Mouse (Mus musculus) induced T-regulatory cell, adult 2 months (primary cell): ENCODE results near the gene Atp10a.

Experiments
- DNase-seq: peaks from one replicate; pipeline ENCODE4 v3.0.0-alpha.2; 2012; ENCODE audit warnings: low read depth

The Atp10a gene

DNA sequence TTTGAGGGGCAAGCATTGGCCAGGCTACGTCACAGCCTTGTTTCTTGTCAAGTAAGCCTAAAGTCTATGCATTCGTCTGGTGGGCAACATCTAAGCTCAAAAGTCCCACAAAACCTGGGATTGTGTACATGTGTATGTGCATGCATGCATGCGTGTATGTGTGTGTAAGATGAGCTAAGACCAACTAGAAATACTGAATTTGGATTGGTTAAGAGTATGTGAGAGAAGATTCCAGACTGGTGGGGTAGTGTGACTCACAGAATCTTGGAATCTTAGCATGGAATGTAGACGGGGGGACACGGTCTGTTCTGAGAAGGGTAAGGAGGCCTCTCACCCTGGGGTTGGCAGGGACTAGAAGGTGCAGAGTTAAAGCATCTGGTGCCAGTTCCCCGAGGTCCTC is at the start of gene Atp10a:
Gene Atp10a, plus strand, starts transcription at position 301 of the 400 bp plus-strand sequence.
- no peak for DNase-seq

DNA sequence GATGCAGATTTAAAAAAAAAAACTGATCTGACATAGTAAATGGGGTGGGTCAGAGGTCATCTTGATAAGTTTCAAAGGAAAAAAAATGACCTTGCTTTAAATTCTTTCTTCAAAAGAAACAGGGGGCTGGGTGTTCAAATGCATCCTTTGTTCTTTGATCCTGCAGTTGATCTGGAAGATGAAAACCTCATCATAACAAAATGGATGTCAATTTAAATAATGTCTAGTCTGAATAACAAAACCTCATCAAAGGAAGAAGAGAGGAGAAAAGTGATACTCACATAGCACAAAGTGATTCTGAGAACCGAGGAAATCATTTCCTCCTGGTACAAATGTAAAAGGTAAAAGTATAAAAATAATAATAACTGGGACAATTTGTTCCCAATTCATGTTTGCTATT is 37.9 kb upstream of the Atp10a start:
- DNase-seq = no peak

DNA sequence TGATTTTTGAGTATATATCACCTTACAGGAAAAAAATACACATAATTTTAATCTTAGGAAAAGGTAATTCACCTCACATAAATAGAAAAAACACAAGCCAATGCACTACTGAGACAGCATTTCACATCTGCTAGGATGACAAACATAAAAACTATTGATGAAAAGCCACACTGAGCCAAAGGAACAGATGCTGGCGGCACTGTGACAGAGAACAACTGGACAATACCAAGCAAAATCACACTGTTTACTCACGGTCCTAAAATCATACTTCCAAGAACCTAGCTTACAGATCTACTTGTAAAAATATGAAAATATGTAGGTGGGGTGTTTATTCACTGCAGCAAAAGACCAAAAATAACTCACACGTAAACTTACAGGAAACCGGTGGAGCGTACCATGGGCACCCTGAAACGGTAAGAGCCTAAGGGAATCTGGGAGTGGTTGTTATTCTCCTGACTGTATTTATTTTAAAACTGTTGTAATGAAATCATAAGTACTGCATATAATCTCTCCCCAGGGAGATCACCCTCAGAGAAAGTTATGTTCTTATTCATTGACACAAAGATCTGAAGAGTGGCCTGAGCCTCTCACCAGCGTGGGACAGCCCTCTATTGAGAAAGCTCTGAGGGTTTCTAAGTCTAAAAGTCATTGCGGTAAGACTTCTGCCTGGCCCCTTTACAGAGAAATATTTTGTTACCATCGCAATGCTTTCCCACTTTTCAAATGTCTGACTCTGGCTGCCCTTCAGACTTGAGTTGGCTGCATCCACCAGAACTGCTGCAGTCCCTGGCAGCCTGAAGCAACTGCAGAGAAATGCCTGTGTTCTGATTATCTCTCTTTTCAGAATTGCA is 29.4 kb upstream of the Atp10a start:
- peak; percentile 25 for DNase-seq

DNA sequence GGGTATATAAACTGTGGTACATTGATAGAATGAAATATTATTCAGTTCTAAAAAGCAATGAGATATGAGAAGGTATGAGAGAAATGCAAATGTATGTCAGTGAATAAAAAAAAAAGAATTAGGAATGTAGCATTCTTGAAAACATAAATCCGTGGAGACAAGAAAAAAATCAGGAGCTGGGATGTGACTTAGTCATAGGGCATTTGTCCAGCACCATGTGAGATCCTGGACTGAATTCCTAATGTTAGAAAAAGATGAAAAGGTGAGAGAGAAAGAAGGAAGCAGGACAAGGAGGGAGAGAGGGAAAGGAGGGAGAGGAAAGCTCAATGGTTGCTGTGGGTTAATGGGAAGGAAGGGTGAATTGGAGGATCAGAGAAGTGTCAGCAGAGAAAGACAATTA is 28.6 kb upstream of the Atp10a start:
- no peak for DNase-seq

DNA sequence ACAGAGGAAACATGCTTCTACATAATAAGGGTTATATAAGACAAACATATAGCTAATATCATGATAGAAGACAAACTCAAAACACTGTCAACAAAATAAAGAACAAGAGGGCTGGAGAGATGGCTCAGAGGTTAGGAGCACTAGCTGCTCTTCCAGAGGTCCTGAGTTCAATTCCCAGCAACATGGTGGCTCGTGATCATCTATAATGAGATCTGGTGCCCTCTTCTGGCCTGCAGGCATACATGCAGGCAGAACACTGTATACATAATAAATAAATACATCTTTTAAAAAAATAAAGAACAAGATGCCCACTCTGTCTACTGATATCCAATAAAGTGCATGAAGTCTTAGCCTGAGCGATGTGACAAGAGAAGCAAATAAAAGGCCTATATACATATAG is 26.7 kb upstream of the Atp10a start:
- peak; percentile 18 for DNase-seq

DNA sequence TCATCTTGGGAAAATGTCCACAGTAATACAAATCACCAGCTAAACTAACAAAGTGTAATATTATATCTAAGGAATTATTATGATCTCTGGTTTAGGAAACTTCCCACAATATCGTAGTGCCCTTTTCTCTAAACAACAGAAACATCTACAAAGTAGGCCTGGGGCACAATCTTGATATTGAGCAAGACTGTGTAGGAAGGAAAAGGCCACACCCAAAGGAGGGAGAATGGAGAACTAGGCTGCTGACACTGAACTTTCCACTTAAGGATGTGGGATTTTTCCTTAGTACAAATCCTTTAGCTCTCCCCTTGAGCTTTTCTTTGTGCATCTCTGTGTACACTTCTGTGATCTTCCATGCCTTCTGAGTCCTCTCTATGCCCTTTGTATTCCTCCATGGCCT is 22.3 kb upstream of the Atp10a start:
- no peak for DNase-seq

DNA sequence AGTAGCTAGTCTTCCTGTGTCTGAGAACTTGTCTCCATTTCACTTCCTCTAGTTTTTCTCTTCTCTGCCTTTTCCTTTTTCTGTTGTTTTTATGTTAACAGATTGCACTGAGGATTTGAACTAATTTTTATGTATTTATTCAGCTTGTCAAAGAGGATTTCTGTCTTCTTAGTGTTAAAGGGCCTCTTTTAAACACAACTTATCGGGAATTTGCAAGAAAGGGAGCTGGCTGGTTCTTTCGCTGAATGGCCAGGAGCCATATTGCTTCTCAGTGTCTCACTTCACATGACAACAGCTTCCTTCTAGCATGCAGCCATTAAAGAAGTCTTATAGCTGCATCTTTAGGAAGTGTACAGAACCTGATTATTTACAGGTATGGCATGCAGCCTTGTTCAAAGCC is 16.3 kb upstream of the Atp10a start:
- DNase-seq = no peak

DNA sequence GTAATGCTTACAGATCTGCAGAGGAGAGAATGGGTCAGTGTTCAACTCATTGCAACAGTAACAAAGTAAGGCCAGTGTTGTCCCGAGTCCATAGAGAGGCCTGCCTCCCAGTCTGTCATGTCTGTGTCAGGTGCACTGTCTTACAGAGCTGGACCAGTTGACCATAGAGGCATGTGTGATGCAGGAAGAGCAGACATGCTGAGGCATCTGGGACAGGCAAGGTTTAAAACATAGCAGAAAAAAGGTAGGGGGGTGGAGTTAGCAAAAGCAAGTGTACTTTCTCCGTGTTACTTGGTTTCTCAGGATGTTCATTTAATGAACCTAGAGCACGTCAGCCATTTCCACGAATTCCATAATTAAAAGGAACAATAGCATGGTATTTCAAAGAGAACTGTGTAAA is 15.5 kb upstream of the Atp10a start:
- DNase-seq = no peak

DNA sequence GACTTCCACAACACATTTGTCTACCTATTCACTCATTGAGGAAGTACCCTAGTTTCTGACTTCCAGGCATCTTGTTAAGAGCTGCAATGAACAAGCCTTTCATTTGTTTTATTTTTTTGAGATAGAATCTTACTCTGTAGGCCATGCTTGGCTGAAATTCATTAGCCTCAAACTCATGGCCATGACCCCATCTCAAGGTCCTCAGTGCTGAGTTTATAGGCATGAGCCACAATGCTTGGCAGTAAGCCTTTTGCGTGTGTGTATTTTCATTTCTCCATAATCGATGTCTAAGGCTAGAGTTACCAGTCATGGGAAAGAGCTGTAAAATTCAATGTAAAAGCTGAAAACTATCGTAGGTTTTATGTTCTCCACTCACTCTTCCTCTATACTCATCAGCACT is 14.1 kb upstream of the Atp10a start:
- DNase-seq = no peak

DNA sequence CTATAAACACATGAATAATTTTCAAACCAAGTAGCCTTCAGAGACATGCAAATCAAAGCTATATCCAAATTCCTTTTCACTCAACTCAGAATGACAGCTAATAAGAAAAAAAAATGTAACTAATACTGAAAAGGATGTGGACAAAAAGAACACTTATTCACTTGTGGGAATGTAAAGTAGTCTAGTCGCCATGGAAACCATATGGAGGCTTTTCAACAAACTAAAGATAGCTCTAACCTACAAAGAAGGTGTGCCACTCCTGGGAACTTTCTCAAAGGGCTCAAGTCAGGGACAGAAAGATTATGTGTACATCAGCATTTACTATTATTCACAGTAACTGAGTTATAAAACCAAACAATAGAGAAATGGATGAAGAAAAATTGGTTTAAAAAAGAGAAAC is 8.6 kb upstream of the Atp10a start:
- DNase-seq = no peak

DNA sequence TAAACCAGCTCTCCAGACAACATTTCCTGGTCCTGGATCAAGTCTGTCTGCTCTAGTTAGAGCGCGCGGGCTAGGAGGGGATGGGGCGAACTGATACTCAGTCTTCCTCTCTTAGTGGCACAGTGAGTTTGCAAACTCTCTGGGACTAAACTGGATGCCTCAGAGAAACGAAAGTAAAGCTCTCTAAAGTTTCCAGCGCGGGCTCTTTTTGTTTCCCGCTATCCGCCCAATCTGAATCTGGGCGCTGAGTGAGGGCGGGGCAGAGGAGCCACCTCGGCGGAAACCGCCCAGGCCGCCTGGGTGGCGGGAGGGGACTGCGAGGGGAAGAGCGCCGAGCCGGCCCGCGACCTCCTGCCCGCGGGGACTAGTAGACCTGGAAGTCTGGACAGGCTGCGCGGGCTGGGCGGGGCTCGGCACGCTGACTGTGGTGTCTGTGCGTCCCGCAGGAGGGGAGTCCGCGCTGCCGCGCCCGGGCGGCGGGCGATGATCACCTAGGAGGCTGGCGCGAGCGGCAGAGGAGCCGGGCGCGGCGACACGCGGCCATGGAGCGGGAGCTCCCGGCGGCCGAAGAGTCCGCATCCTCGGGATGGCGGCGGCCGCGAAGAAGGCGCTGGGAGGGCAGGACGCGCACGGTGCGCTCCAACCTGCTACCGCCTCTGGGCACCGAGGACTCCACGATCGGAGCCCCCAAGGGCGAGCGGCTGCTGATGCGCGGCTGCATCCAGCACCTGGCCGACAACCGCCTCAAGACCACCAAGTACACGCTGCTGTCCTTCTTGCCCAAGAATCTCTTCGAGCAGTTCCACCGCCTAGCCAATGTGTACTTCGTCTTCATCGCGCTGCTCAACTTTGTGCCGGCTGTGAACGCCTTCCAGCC is 2.2 kb downstream of the Atp10a start:
- peak; percentile 91 for DNase-seq

DNA sequence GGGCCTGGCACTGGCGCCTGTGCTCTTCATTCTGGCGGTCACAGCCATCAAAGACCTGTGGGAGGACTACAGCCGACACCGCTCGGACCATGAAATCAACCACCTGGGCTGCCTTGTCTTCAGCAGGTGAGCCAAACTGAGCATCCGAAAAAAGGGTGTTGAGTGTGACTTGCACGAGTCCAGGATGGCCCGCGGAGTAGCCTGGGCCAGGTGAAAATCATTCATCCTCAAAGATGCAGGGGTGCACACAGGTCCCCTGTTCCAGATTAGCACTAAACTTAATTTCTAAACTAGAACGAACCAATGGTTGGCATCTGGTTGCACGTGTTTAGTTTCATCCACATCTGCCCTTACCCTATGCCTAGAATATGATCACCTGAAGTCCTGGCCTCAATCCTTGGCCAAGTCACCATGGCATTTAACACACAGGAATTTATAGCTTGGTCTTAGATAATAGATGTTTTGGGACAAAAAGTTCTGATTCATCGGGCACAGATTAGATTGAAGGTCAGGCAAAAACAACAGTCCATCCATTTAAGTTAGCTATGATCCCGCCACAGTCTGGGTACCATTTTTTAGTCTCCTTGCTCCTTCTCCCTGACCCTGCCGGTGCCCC is 2.9 kb downstream of the Atp10a start:
- peak; percentile 54 for DNase-seq

DNA sequence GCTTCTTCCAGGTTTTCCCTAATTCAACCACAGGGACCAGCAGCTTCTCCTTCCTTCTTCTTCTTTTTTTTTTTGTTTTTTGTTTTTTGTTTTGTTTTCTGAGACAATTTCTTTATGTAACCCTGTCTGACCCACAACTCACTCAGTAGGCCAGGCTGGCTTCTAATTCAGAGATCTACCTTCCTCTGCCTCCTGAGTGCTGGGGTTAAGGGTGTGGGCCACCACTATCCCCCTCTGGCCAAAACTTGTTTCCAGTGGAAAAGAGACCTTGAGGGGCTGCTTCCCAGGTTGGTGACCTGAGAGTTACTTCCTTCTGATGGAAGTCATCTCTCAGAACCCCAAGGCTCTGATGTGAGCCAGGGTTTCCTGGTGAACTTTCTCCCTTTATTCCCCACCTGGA is 4.1 kb downstream of the Atp10a start:
- DNase-seq = no peak

DNA sequence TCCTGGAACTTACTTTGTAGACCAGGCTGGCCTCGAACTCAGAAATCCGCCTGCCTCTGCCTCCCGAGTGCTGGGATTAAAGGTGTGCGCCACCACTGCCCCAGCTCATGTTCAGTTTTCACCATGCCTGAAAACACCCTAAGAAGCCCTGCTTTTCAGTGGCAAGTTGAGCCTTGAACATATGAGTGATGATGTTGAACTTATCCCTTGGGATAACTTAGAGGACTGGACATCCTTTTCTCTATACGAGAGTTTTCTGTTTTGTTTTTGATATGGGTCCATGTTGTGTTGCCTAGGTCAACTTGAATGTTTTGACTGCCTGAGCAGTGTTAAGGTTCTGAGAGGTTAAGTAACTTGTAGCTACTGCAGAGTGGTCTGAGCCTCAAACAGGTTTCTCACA is 4.7 kb downstream of the Atp10a start:
- DNase-seq = no peak

DNA sequence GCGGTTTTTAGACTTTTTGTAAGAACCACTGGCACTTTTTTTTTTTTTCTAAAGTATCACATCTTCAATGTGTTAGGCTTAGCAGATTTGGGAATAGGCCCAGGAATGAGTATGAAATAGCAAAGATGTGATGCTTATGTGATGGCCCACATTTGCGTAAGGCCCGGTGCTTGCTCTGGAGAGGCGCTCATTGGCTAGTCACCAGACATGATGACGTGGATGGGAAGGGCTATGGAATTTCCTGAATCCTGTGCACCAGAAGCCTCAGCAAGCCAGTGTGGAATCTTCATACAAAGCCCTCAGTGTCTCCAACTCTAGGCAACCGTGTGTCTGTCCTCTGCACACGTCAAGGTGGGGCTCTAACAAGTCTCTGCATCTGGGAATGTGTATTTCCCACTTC is 5.1 kb downstream of the Atp10a start:
- DNase-seq = no peak

DNA sequence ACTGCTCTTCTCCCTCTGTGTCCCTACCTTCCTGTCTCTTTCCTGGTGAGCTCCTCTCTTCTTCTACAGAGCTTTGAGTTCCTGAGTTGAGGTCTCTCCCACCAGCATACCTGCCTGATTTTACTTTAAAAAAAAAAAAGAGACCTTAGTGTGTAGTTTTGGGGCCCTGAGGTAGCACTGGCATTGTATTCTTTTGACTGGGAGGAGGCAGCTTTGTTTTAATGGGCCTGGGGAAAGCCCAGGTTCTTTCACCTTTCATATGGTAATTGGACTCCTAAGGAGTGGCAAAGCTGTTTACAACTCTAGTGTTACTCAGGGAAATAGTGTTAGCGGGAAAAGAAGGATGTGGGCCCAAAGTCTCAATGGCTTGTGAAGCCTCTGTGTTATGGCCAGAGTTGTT is 12.7 kb downstream of the Atp10a start:
- DNase-seq = no peak

DNA sequence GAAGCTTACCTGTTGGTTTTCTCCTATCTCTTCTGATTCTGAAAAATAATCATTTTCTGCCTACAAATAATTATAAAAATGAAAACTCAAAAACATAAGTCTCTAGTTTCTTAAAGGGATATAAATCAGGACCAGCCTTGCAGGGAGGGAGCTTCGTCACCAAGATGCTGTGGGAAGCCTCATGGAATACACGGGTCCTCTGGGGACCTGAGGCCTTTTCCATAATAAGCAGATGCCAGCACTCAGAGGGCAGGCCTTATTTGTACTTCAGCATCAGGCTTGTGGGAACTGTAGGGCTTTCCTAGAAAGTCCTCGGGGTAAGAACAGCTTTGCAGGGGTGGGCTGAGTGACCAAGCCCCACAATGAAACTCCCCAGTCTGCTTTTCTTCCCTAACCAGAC is 20.1 kb downstream of the Atp10a start:
- peak; percentile 12 for DNase-seq

DNA sequence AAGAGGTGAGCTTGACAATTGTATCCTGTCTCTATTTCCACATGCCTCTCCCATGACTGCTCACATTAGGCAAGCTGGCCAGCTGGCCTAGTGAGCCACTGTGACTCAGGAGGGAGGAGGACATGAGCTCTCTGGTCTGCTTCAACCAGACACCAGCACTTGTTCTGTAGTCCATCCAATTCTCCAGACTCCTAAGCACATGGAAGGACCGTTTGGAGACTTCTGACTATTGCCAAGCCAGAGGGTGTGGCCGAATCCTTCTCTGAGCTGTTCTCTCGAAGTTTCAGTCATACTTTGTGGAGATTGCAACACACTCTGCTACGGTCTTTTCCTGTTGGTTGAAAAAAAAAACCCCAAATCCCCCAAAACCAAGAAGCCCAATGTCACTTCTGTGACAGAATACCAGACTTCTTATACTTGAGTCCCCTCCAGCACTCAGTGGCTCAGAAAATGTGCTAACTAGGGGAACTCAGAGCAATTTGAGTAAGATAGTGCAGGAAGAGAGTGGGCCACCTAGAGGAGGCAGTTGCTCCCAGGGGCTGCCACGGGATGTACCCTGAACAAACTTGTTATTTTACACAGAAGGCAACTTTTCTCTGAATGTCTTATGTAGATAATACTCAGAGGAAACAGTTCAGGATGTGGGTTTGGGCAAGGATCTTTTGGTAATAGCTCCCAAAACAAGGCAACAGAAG is 21.3 kb downstream of the Atp10a start:
- DNase-seq = peak; percentile 63

DNA sequence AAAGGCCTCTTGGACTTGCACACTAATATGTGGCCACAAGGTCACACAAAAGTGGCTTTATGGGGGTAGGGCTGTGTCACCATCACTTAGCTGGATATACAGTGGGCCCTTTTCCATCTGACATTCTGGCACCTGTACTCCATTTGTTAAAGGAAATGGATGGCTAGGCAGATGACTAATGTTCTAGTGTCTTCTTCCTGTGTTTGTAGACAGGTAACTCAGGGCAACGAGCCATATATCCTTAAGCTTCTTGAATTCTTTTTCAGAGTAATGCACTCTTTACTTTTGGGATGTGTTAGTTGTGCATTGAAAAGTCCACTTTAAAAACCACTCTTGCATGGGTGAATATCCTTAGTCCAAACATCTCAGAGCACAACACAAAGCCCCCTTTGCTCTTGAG is 30.0 kb downstream of the Atp10a start:
- DNase-seq = peak; percentile 54

DNA sequence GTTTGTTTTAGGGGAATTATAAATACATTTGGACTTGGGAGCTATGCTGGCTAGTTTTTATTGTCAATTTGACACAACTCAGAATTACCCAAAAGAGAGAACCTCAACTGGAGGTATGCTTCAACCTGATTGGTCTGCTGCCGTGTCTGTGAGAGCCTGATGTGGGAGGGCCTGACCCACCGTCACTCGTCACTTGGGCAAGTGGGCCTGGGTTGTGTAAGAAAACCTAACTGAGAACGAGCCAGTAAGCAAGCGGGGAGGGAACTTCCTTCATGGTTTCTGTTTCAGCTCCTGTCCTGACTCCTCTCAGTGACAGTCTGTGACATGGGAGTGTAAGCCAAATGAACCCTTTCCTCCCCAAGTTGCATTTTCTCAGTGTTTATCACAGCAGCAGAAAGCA is 30.6 kb downstream of the Atp10a start:
- DNase-seq = peak; percentile 81

DNA sequence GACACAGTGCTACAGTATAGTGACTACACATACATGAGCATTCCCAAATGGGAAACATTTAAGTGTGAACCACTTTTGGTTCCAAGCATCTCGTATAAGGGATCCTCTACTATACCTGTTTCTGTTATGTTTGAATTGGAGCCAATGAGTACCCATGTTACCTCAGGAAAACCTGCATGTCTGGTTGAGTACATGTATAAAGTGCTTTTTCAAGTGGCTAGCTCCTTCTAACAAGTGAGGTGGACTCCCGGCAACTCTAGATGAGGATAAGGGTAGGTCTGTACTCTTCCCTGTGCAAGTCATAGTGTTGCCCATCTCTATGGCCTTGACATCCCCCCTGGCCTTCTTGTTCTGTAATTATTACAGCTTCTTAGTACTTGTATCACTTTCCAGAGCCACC is 31.0 kb downstream of the Atp10a start:
- DNase-seq = no peak
